Mouse (Mus musculus) right cerebral cortex, adult 2 months (tissue): ENCODE measurements at regions not wholly inside any gene's neighbourhood (a gene's known extent, or its start where the extent isn't known, plus 50 kb on each side); places are given as distances from the start of the nearest gene placed in this dataset.

Experiments
- DNase-seq, 2 experiments: peaks; one replicate each; pipeline ENCODE4 v3.0.0; 2021 to 2022; ENCODE audit warnings: low spot score in 2 of 2

- peak; percentile 16 to 23 for DNase-seq
These were observed 1383.6 kb upstream of the Slc39a10 start for GRCm38 (mm10) chr1:48276206-48276605.

DNA sequence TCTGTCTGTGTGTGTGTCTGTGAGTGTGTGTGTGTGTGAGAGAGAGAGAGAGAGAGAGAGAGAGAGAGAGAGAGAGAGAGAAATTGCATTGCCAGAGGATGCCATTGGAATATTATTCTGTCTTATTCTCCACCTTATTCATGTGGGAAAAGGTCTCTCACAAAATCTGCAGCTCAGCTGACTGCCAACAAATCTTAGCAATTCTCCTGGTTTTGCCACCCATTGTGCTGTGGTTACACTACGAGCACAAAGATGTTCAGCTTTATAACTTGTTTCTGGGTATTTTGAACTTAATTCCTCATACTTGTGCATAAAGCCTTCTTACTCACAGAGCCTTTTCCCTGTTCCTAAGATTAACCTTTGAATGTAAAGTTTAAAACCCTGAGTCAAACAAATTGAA, 1383.0 kb upstream of the Slc39a10 start:
- no peak for DNase-seq
